Mouse (Mus musculus) spleen, adult 18-20 months (tissue): ENCODE measurements around the gene Polg.

Experiments
- DNase-seq, 2 experiments: peaks; one replicate each; pipeline ENCODE4 v3.0.0; 2022; ENCODE audit warnings: mixed read lengths in 2 of 2

Polg gene

GRCm38 (mm10) chr7:79464776-79465420 lies 1.3 kb downstream of the Polg start:
- peak in 1 of 2 experiments; percentile 14 for DNase-seq

DNA sequence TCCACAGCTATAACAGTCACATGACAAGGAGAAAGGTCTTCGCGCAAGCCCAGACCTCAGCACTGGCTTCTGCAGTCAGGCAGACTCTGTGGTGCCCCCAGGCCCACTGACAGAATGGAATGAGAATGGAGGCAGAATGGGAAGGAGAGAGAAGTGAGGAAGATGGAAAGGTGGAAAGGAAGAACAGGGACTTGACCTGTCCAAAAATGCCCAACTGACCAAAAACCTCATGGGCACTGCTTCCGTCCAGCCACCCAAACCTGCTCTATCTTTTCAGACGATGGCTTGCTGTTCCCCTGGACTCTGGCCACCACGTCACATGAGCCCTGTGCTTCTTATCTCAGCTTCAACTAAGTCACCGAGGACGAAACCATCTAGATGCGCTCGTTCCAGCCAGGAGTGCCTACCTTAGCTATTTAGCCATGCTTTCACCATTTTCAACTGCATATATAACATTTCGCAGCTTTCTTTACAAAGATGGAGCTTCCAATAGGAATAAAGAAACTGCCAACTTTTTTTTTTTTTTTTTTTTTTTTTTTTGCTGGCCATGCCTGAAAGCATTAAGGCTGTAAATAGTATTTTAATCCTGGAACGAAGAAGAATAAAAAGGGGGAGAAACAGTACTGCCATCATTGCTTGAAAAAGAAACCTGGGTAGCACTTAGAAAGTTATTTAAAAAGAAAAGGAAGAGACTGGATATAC lies 2.6 kb downstream of the Polg start:
- DNase-seq: no peak

GRCm38 (mm10) chr7:79461721-79462120 lies 4.4 kb downstream of the Polg start:
- DNase-seq: no peak

- no peak for DNase-seq
Measured at GRCm38 (mm10) chr7:79447486-79447885, 18.7 kb downstream of the Polg start.

GRCm38 (mm10) chr7:79447048-79447447 lies 19.1 kb downstream of the Polg start:
- DNase-seq: no peak

- DNase-seq: no peak
Measured at GRCm38 (mm10) chr7:79440035-79440434, 26.1 kb downstream of the Polg start.

DNA sequence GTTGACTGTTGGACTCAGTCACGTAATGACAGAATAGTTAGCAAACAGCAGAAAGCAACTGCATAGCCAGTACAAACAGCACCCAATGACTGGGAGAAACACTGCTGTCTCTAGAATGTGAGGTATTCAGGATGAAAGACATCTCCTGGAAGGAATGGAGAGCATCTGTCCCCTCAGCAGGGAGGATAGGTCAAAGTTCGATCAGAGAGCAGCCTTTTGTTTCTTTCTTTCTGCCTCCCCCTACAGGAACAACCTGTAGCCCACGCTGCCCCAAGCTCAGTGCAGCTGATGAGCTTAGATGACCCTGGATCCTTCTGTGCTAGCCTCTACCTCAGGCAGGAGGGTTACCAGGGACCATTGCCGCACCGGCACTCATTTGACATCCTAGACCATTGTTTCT lies 37.9 kb downstream of the Polg start:
- DNase-seq: no peak

- no peak for DNase-seq
Measured at GRCm38 (mm10) chr7:79425804-79426203, 40.4 kb downstream of the Polg start.

GRCm38 (mm10) chr7:79422876-79423275 lies 43.3 kb downstream of the Polg start:
- no peak for DNase-seq

DNA sequence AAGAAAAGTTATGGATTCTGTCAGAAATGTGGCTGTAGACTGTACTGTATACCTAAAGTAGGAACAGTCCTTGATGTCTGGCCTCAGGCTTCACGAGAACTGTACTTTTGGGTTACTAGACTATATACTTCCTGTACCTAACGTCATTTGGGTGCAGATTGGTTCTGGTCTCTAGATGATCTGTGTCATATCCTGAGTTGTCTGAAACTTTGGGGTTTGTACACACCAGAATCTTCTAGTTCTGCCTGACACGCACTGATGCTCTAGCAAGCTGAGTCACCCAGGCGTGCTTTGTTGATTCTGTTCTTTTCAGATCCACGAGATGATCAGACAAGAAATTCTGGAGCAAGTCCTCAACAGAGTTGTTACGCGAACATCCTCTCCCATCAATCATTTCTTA lies 46.2 kb downstream of the Polg start:
- DNase-seq: no peak

DNA sequence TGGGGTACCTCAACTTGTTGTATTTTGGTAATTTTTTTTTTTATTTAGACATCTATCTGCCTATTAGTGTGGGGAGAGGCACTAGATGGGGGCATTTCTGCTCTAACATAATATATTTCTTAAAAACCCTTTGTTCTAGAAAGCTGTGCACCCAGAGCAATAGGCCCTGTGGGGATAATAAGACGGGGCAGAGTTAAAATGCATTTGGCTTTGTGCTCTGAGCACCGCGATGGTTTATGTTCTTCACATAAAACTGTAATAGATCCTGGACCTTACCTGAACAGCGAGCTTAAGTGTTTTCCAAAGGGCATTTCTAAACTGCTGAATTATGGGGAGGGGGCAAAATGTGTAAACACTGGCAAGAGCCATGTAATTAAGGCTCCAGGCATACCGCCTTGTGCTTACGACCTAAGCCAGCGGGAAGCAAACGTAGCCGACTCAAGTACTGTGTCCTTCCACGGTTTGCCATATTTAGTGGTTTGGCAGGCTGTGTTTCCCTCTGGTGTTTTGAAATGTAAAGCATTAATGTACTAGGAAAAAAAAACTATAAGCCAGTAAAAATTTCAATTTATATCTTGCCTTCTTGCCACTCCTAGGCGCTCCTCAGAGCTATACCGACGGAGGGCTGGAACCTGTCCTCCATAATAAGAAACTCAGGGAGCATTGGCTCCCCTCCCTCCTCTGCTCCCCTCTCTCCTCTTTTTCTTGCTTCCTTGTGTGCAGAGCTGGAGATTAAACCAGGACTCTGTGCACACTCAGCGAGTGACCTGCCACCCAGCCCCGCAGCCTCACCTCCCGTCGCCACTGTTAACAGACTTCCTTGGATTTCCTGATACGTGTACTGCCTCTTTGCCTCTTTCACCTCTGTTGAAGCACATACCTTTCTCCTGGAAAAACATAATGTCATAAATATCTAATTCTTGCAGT lies 51.5 kb downstream of the Polg start:
- DNase-seq: no peak

DNA sequence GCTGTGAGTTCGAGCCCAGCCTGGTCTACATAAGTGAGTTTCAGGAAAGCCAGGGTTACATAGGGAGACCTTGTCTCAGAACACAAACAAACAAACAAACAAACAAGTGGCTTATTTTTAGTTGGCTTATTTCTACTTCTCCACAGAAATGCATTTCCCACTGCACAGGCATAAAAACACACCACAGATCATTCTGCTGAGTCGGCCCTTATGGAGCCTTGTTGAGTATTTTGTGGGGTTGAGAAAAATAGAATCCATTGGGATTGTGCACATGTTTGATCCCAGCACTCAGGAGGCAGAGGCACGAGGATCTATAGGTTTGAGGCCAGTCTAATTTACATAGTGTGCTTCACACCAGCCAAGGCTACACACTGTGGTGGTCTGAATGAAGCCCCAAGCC lies 65.9 kb downstream of the Polg start:
- no peak for DNase-seq

DNA sequence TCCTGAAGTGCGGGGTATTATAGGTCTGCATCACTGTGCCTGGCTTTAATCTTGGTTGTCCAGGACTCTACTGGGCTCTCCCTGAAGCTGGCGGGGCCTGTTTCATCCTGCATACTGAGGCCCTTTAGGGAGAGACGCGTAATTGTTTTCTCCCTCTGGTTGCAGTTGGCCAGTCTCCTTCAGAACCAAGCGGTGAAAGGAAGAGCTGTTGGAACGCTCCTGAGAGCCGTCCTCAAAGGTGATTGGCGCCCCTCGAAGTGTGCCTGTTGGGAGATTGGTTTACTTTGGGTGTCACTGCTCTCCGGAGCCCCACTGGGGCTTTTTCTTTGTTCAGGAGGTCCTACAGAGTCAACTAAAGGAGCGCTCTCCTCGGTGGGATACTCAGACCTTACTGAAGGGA lies 67.2 kb downstream of the Polg start:
- DNase-seq: no peak

GRCm38 (mm10) chr7:79398426-79398825 lies 67.7 kb downstream of the Polg start:
- DNase-seq: no peak

GRCm38 (mm10) chr7:79397446-79397963 lies 68.7 kb downstream of the Polg start:
- DNase-seq: no peak
